Mouse (Mus musculus): ENCODE data around the gene Tsks.

Gene Tsks

DNA sequence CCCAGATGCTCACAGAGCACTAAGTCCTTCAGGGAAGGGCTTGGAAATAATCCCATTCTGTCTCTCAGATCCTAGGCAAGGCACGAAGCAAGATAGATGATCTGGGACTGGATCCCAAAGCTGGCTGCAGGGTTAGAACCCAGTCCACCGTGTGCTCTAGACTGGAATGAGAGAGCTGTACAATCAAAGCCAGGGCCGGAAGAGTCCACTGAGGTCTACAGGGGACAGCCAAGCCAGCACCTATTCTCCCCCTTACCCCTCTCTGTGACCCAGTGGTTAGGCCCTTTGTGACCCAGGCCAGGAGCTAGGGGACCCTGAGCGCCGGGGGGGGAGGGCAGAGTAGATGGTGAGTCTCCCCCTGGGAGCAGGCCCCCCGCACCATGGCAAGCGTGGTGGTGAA is at the start of gene Tsks:
TSS of gene Tsks (plus strand) at position 301 of the 400 bp plus-strand sequence.
- DNase-seq (ENCODE audit: low spot score in 2 of 2): no peak

DNA sequence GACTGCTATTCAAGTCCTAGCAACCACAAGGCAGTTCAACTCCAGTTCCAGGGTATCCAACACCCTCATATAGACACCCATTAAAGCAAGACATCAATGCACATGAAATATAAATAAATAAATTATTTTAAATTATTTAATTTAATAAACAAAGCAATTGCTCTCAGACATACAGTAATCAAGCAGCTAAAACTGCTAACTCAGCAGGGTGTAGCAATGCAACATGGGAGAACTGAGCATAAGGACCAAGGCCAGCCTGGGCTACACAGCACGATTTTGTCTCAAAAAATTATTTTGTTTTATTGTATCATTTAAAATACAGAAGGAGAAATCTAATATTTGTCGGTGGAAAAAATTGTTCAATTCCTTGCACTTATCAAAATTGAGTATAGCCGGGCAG is 48.8 kb upstream of the Tsks start:
- DNase-seq (ENCODE audit: low spot score in 2 of 2): no peak

DNA sequence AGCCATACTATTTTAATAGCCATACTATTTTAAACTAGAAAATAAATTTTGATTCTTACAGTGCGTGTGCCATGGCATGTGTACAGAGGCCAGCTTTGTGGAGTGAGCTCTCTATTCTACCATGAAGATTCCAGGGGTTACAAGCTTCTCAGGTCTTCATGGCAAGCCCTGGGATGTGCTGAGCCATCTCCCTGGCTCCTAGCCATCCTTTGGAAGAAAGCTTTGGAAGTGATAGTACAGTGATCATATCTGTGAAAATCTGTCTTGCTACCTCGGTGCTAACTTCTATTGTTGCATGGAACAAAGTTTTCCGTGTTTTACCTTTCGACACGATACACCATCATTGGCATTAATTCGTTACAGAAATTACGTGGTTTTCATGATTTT is 47.8 kb upstream of the Tsks start:
- no peak for DNase-seq (ENCODE audit: low spot score in 2 of 2)

DNA sequence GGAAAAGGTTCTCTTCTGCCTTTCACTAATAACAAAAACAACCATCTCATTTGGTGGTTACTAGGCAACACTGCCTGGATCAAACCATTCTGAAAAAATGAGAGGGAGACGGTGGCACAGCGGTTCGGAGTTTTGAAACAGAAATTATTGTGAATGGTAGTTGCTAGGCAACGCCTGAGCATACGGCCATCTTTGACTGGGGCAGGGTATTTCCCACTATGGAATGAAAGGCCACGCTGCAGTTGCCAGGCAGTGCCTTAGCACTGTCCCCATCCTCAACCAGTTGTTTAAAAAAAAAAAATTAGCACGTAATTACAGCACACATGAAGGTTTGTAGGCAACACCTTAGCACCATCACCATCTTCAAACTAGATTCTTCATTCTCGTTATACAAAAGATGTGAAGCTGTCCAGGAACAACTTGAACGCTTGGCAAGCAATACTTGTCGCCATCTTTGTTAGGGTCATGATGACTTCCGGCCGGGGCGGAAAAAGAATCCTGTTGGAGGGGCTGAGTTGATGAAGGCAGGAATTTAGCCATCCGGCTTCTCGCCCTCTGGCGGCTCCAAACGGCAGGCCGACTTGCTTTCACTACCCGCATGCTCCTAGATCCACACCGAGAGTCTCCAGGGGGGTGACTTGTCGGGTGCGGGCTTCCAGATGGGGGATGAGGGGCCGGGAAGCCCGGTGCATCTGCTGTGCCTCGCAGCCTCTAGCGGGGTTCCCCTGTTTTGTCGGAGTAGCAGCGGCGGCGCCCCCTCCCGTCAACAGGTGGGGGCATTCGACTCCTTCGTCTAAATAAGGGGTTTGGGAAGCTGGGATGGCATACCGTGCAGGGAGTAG is 47.2 kb upstream of the Tsks start, which contains the start of gene Fuz:
TSS of gene Fuz (plus strand) at position 487 of the 842 bp plus-strand sequence.
- DNase-seq (ENCODE audit: low spot score in 2 of 2): peak; percentile 96 to 97

DNA sequence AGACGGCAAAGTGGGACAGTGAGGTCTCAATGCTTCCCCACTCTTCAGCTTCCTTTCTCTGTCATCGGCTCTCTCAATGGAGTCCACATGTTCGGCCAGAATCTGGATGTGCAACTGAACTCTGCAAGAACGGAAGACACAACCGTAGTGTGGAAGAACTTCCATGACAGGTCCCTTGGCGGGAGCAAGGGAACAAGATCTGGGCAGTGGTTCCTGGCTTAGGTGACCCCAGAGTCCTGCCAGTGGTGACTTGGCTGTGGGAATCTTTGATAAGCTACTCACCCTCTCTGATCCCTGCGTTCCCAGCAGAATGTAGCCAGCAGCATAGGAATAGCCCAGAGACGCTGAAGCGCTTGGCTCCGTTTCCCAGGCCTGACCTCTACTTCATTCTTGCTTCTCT is 46.5 kb upstream of the Tsks start:
- DNase-seq (ENCODE audit: low spot score in 2 of 2): peak in 1 of 2 experiments; percentile 39

DNA sequence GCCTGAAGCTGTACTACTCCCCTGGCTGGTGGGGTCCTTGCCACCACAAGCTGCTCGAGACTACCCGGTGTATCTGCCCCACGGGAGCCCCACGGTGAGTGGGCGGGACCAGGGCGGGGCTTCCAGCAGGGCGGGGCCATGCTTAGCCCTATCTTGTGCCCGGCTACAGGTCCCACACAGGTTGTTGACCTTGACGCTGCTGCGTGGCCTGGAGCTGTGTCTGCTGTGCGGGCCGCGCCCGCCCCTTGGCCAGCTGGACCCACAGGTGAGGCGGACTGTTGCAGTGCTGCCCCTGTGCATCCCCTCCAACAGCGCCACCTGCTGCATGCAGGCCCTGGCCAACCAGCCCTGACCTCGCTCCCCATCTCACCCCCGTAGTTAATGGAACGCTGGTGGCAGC is 44.4 kb upstream of the Tsks start:
- DNase-seq (ENCODE audit: low spot score in 2 of 2): peak; percentile 45 to 65

GRCm38 (mm10) chr7:44900632-44901031 is 42.4 kb upstream of the Tsks start:
- DNase-seq (ENCODE audit: low spot score in 2 of 2): no peak

- no peak for DNase-seq (ENCODE audit: low spot score in 2 of 2)
Measured at GRCm38 (mm10) chr7:44901230-44901722, 41.7 kb upstream of the Tsks start.

GRCm38 (mm10) chr7:44905430-44905829 is 37.6 kb upstream of the Tsks start:
- DNase-seq (ENCODE audit: low spot score in 2 of 2): no peak

DNA sequence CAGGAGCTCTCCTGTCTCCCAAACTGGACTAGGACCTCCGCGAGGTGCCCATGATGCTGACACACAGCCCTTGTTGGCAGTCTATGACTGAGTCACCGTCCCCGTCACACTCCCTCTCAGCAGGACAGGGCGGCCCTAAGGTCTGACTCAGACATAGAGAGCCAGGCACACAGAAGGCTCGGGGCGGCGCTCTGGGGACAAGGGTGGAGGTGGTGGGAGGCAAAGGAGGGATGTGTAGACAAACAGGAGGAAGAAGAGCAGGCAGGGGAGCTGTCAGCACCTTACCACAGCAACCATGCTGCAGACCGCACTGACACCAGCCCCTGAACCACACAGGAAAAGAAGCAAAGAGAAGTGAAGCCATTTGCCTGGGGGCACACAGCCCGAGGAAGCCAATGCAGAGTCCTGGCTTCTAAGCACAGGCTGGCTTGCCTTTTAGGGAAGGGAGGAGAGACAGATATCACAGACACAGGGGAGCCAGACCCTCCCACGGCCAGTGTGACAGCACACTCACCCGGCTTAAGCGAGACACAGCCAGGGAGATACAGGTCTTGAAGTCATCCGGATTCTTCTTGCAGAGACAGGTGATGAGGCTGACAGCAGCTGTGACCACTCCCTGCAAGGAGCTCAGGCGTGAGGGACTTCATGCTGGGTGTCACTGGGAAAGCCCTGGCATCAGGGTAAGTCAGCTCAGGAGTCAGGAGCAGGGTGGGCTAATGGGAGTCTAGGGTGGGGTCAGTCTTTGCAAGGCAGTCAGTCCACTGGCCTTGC is 34.1 kb upstream of the Tsks start:
- peak in 1 of 2 experiments; percentile 21 for DNase-seq (ENCODE audit: low spot score in 2 of 2)

GRCm38 (mm10) chr7:44914396-44914795 is 28.6 kb upstream of the Tsks start:
- no peak for DNase-seq (ENCODE audit: low spot score in 2 of 2)

GRCm38 (mm10) chr7:44915314-44915713 is 27.7 kb upstream of the Tsks start:
- no peak for DNase-seq (ENCODE audit: low spot score in 2 of 2)

DNA sequence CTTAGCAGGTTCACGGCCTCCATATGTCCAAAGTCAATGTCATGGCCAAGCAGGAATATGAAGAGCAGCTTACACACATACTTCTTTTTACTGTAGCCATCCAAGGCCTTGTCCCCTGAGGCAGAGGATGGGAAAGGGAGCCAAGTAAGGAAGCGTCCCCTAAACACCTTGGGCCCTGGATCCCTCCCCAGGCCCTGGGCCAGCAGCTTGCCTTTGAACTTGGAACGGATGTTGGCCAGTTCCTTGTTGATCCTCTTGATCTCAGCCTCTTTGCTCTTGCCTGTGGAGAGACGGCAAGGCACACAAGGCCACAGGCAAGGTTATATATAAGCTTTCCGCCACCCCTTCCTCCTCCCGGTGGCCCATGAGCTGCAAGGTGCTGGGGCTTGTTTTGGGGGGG is 26.8 kb upstream of the Tsks start:
- no peak for DNase-seq (ENCODE audit: low spot score in 2 of 2)

DNA sequence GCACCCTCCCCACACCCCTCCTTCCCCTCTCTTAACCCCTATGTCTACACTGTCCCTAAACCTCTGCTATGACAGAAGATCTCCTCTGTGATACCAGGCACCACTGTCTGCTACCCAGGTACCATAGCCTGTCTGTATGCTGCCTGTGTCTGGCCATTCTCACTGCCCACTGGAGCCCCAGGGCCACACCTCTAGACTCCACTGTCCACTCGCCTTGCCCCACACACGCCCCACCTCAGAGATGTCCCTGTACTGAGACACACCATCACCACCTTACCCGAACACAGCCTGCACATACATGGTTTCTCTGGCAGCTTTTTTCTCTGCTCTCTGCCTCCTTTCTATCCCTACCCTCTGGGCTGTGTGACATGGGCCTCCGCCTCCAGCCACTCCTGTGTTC is 26.1 kb upstream of the Tsks start:
- DNase-seq (ENCODE audit: low spot score in 2 of 2): peak in 1 of 2 experiments; percentile 18

DNA sequence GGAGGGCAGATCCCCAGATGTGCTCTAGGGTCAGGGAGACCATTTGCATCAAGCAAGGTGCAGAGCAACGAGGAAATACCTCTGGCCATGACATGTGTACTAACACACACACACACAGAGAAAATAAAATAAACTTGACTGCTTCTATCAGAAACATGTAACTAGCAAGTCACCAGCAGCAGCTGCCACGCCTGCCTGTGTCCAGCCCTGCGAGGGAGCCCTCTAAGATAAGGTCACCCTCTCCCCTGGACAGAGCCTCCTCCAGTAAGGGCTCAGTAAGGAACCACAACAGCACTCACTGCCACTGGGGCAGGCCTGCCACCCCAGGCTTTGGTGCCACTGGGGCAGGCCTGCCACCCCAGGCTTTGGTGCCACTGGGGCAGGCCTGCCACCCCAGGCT is 24.8 kb upstream of the Tsks start:
- DNase-seq (ENCODE audit: low spot score in 2 of 2): no peak

- DNase-seq (ENCODE audit: low spot score in 2 of 2): no peak
Measured at GRCm38 (mm10) chr7:44919127-44919526, 23.9 kb upstream of the Tsks start.

DNA sequence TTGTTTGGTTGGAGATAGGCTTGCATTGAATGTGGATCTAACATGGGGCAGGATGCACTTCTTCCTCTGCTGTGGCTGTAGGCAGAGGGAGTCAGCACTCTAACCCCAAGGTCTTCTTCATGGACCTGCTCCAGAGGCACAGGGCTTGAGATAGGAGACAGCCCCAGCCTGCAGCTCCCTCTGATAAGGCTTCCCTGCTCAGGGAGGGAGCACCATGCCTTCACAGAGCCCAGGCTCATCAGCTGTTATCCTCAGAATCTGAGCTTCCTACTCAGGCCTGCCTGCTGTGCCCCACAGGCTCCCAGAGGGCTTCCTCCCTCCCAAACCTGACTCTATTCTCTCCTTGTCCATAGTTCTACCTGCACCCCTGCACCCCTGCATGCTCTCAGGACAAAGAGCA is 20.5 kb upstream of the Tsks start:
- no peak for DNase-seq (ENCODE audit: low spot score in 2 of 2)

GRCm38 (mm10) chr7:44925468-44925867 is 17.5 kb upstream of the Tsks start:
- peak; percentile 48 to 57 for DNase-seq (ENCODE audit: low spot score in 2 of 2)

- DNase-seq (ENCODE audit: low spot score in 2 of 2): no peak
Measured at GRCm38 (mm10) chr7:44928570-44928969, 14.4 kb upstream of the Tsks start.

GRCm38 (mm10) chr7:44929204-44930151 is 13.5 kb upstream of the Tsks start, which contains the start of gene Ap2a1:
Gene Ap2a1 (minus strand): TSS chr7:44929496.
- peak; percentile 100 for DNase-seq (ENCODE audit: low spot score in 2 of 2)

- DNase-seq (ENCODE audit: low spot score in 2 of 2): no peak
Measured at GRCm38 (mm10) chr7:44938680-44939079, 4.3 kb upstream of the Tsks start.

Data from right cerebral cortex, postnatal 10 days (tissue).